Mouse (Mus musculus): ENCODE data around the gene Cdsn. TPM values are rescaled to one million over a fixed set of nuclear protein-coding genes. Genes with fewer than 3 reads are reported as not detected.

Cdsn gene
- total RNA-seq, 1 experiment: 1.1 TPM

DNA sequence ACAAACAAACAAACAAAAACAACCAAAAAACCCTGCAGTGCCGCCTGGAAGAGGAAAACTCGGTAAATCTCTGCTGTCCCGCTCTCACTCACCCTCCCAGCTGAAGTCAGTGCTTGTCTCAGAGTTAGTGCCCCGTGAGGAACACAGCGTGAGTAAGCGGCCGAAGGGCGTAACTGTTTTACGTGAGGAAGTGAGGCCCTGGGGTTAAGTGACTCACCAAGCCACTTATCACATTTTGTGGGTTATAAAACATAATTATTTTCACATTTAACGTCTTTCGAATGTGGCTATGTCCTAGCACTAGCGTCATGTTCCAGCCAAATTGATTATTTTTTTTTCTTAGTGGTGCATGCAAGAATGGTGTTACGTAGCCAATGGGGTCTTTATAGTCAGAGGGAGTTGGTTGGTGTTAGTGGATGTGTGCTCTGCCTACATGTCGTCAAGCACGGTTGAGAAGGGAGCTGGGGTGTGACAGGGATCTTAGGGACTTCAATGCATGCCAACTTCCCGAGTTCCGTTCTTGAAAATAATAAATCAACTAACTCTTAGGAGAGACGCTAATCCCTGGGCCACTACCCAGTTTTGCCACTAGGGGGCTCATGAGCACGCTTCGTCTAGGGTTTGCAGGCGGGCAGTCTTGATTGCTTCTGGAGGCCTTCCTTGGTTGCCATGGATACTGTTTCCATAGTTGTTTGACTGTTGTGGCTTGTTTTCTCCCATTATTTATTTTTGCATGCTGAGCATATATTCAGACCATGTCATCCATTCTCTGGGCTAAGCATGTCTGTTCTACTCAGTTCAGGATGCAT lies 38.7 kb downstream of the Cdsn start:
- H3K9ac ChIP-seq (ENCODE audit: insufficient read depth, low read depth, low read length, poor library complexity, severe bottlenecking): no peak overlapping the region
- H3K4me1 ChIP-seq (ENCODE audit: control insufficient read depth in 2 of 2, insufficient read depth in 2 of 2, low read length in 2 of 2, poor library complexity in 1 of 2): peaks cover 12 to 24% of the 10 kb centered on the region in 2 experiments; a peak in 3 of 4 replicates
- H3K27ac ChIP-seq (ENCODE audit: insufficient read depth, low read depth, low read length, poor library complexity, severe bottlenecking): peak overlapping the region; percentile 30; the same call in 1 of the 2 replicates
- H3K36me3 ChIP-seq (ENCODE audit: control insufficient read depth, insufficient read depth, low read length, poor library complexity, severe bottlenecking): no peaks in the 10 kb centered on the region
- no peak overlapping the region for H3K4me3 ChIP-seq (ENCODE audit: insufficient read depth in 1 of 2, low read depth in 1 of 2, low read length in 2 of 2, poor library complexity in 1 of 2, severe bottlenecking in 1 of 2)
- peak; percentile 86 for DNase-seq (ENCODE audit: low read depth, low spot score)
- in situ Hi-C loops (cut with MboI; ENCODE audit: low sequenced_read_pairs in 2 of 2, unreplicated experiment in 2 of 2): no loop called here
- H3K9me3 ChIP-seq (ENCODE audit: control insufficient read depth, insufficient read depth, low read depth, low read length): no peaks in the 10 kb centered on the region
- no peak for TF ChIP-seq ZNF384 (IDR thresholded peaks at IDR 0.05; ENCODE audit: low read depth, low read length)
- no peak for TF ChIP-seq ZC3H11A (IDR thresholded peaks at IDR 0.05; ENCODE audit: borderline replicate concordance, low read depth, low read length)
- no peak for TF ChIP-seq HCFC1 (IDR thresholded peaks at IDR 0.05; ENCODE audit: borderline replicate concordance, insufficient read depth, low read length)
- no peak for TF ChIP-seq MAFK (IDR thresholded peaks at IDR 0.05; ENCODE audit: insufficient read depth, low read depth, low read length)
- no peak for TF ChIP-seq CHD2 (IDR thresholded peaks at IDR 0.05; ENCODE audit: low read depth, low read length)

DNA sequence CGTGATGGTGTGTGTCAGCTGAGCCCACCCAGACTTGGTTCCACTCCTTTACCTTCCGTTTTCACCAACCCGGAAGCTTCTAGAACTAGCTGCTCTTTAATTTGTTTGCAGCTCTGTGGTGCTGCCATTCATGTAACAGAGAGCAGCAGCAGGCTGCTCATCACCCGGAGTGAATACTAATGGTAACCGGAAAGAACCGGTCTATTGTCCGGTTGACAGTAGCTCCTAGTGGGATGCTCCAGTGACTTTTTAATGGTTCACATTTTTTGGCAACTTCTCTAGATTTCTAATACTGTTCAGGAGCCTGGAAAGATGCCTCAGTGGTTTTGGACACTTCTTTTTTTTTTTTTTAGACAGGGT lies 39.3 kb downstream of the Cdsn start:
- no peak for TF ChIP-seq ZNF384 (IDR thresholded peaks at IDR 0.05; ENCODE audit: low read depth, low read length)
- Histone ChIP-seq H3K9ac (ENCODE audit: insufficient read depth, low read depth, low read length, poor library complexity, severe bottlenecking) (no peak overlapping the region), H3K4me1 (ENCODE audit: control insufficient read depth in 2 of 2, insufficient read depth in 2 of 2, low read length in 2 of 2, poor library complexity in 1 of 2) (peaks cover 12 to 24% of the 10 kb centered on the region in 2 experiments; a peak in 3 of 4 replicates), H3K27ac (ENCODE audit: insufficient read depth, low read depth, low read length, poor library complexity, severe bottlenecking) (peak overlapping the region; percentile 30; the same call in 1 of the 2 replicates), H3K36me3 (ENCODE audit: control insufficient read depth, insufficient read depth, low read length, poor library complexity, severe bottlenecking) (no peaks in the 10 kb centered on the region), H3K4me3 (ENCODE audit: insufficient read depth in 1 of 2, low read depth in 1 of 2, low read length in 2 of 2, poor library complexity in 1 of 2, severe bottlenecking in 1 of 2) (no peak overlapping the region), H3K9me3 (ENCODE audit: control insufficient read depth, insufficient read depth, low read depth, low read length) (no peaks in the 10 kb centered on the region)
- DNase-seq (ENCODE audit: low read depth, low spot score): no peak
- in situ Hi-C loops (cut with MboI; ENCODE audit: low sequenced_read_pairs in 2 of 2, unreplicated experiment in 2 of 2): no loop called here

DNA sequence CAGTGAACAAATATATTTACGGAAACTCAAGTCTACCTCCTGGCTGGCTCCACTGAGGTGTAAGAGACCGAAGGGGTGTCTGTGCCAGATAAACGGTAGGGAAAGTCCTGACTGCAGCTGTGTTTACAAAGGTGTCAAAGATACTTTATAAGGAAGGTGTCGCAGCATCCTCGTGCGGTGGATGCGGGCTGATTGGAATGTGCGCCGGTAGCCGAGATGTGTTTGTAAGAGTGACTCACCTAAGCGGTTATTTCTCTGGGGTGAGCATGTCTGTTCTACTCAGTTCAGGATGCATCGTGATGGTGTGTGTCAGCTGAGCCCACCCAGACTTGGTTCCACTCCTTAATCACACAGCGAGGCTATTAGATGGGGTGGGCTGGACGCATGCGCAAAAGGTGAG lies 39.8 kb downstream of the Cdsn start:
- Histone ChIP-seq H3K36me3 (ENCODE audit: control insufficient read depth, insufficient read depth, low read length, poor library complexity, severe bottlenecking) (no peaks in the 10 kb centered on the region), H3K4me1 (ENCODE audit: control insufficient read depth in 2 of 2, insufficient read depth in 2 of 2, low read length in 2 of 2, poor library complexity in 1 of 2) (peaks cover 12 to 24% of the 10 kb centered on the region in 2 experiments; a peak in 3 of 4 replicates), H3K9me3 (ENCODE audit: control insufficient read depth, insufficient read depth, low read depth, low read length) (no peaks in the 10 kb centered on the region), H3K4me3 (ENCODE audit: insufficient read depth in 1 of 2, low read depth in 1 of 2, low read length in 2 of 2, poor library complexity in 1 of 2, severe bottlenecking in 1 of 2) (no peak overlapping the region), H3K27ac (ENCODE audit: insufficient read depth, low read depth, low read length, poor library complexity, severe bottlenecking) (no peak overlapping the region), H3K9ac (ENCODE audit: insufficient read depth, low read depth, low read length, poor library complexity, severe bottlenecking) (no peak overlapping the region)
- TF ChIP-seq ZC3H11A (IDR thresholded peaks at IDR 0.05; ENCODE audit: borderline replicate concordance, low read depth, low read length): no peak
- DNase-seq (ENCODE audit: low read depth, low spot score): no peak
- in situ Hi-C loops (cut with MboI; ENCODE audit: low sequenced_read_pairs in 2 of 2, unreplicated experiment in 2 of 2): no loop called here

DNA sequence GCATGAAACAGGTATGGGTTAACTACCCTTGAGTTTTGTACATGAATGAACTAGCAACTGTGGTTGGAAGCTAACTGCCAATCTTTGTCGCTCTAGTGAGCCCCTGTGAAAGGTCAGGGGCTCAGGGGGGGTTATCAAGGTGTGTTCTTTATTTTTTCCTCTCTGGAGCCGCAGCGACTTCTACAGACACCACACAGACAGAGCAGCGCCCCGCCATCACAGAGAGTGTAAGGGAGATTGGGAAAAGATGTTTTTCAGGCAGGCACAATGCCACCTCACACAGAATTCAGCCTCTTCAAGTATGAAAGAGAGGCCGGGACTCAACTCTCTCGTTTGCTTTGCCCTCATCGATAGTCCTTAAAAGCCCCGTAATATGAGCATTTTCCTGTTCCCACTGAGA lies 40.2 kb downstream of the Cdsn start:
- TF ChIP-seq HCFC1 (IDR thresholded peaks at IDR 0.05; ENCODE audit: borderline replicate concordance, insufficient read depth, low read length): no peak
- no peak for TF ChIP-seq ZC3H11A (IDR thresholded peaks at IDR 0.05; ENCODE audit: borderline replicate concordance, low read depth, low read length)
- no peak for TF ChIP-seq MAFK (IDR thresholded peaks at IDR 0.05; ENCODE audit: insufficient read depth, low read depth, low read length)
- TF ChIP-seq ZNF384 (IDR thresholded peaks at IDR 0.05; ENCODE audit: low read depth, low read length): no peak
- TF ChIP-seq CHD2 (IDR thresholded peaks at IDR 0.05; ENCODE audit: low read depth, low read length): no peak
- no peak for DNase-seq (ENCODE audit: low read depth, low spot score)
- Histone ChIP-seq H3K9ac (ENCODE audit: insufficient read depth, low read depth, low read length, poor library complexity, severe bottlenecking) (peak overlapping the region; percentile 31; the same call in 1 of the 2 replicates), H3K4me3 (ENCODE audit: insufficient read depth in 1 of 2, low read depth in 1 of 2, low read length in 2 of 2, poor library complexity in 1 of 2, severe bottlenecking in 1 of 2) (no peak overlapping the region), H3K4me1 (ENCODE audit: control insufficient read depth in 2 of 2, insufficient read depth in 2 of 2, low read length in 2 of 2, poor library complexity in 1 of 2) (peaks cover 12 to 24% of the 10 kb centered on the region in 2 experiments; a peak in 3 of 4 replicates), H3K36me3 (ENCODE audit: control insufficient read depth, insufficient read depth, low read length, poor library complexity, severe bottlenecking) (no peaks in the 10 kb centered on the region), H3K9me3 (ENCODE audit: control insufficient read depth, insufficient read depth, low read depth, low read length) (no peaks in the 10 kb centered on the region), H3K27ac (ENCODE audit: insufficient read depth, low read depth, low read length, poor library complexity, severe bottlenecking) (no peak overlapping the region)
- in situ Hi-C loops (cut with MboI; ENCODE audit: low sequenced_read_pairs in 2 of 2, unreplicated experiment in 2 of 2): no loop called here

DNA sequence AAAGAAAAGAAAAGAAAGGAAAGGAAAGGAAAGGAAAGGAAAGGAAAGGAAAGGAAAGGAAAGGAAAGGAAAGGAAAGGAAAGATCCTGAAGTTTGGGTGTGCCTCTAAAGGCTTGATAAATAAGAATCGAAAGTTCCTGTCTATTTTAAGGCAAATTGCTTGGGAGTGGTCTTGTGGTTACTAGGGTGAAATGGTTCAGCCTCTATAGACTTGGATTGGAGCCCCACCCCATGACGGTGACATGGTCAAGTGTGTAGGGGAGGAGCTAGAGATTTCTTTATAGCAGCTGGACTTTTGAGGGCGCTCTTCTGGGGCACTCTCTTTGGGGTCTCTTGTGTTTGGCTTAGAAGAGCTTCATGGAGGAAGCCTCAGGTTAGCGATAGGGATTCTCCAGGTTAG lies 41.9 kb downstream of the Cdsn start:
- TF ChIP-seq HCFC1 (IDR thresholded peaks at IDR 0.05; ENCODE audit: borderline replicate concordance, insufficient read depth, low read length): no peak
- TF ChIP-seq CHD2 (IDR thresholded peaks at IDR 0.05; ENCODE audit: low read depth, low read length): no peak
- no peak for TF ChIP-seq MAFK (IDR thresholded peaks at IDR 0.05; ENCODE audit: insufficient read depth, low read depth, low read length)
- TF ChIP-seq ZC3H11A (IDR thresholded peaks at IDR 0.05; ENCODE audit: borderline replicate concordance, low read depth, low read length): no peak
- TF ChIP-seq ZNF384 (IDR thresholded peaks at IDR 0.05; ENCODE audit: low read depth, low read length): 0 out of 2 replicates have a peak, but pooled peaks have one; percentile 61
- peaks cover 12 to 24% of the 10 kb centered on the region in 2 experiments; a peak in 3 of 4 replicates for H3K4me1 ChIP-seq (ENCODE audit: control insufficient read depth in 2 of 2, insufficient read depth in 2 of 2, low read length in 2 of 2, poor library complexity in 1 of 2)
- peak overlapping the region; percentile 50; the same call in 1 of the 2 replicates for H3K27ac ChIP-seq (ENCODE audit: insufficient read depth, low read depth, low read length, poor library complexity, severe bottlenecking)
- DNase-seq (ENCODE audit: low read depth, low spot score): no peak
- H3K9ac ChIP-seq (ENCODE audit: insufficient read depth, low read depth, low read length, poor library complexity, severe bottlenecking): no peak overlapping the region
- in situ Hi-C loops (cut with MboI; ENCODE audit: low sequenced_read_pairs in 2 of 2, unreplicated experiment in 2 of 2): no loop called here
- H3K9me3 ChIP-seq (ENCODE audit: control insufficient read depth, insufficient read depth, low read depth, low read length): no peaks in the 10 kb centered on the region
- H3K4me3 ChIP-seq (ENCODE audit: insufficient read depth in 1 of 2, low read depth in 1 of 2, low read length in 2 of 2, poor library complexity in 1 of 2, severe bottlenecking in 1 of 2): 0 out of 4 replicates have a peak overlapping the region, but pooled peaks of 1 of the 2 experiments have one; percentile 6
- H3K36me3 ChIP-seq (ENCODE audit: control insufficient read depth, insufficient read depth, low read length, poor library complexity, severe bottlenecking): no peaks in the 10 kb centered on the region
